Mouse (Mus musculus): ENCODE measurements around the gene Thrsp. TPM values are rescaled to one million over a fixed set of nuclear protein-coding genes. Genes with fewer than 3 reads are reported as not detected.

Thrsp gene
- polyA plus RNA-seq, 1 experiment: 93.2 TPM

- peak overlapping the region; percentile 58 for H3K27ac ChIP-seq (ENCODE audit: insufficient read depth, low read length)
- TF ChIP-seq POLR2A (IDR thresholded peaks at IDR 0.05; ENCODE audit: borderline replicate concordance, insufficient read depth, low read length) (no peak), CTCF (IDR thresholded peaks at IDR 0.05; ENCODE audit: borderline replicate concordance, insufficient read depth, low read depth, low read length) (no peak)
These were observed 31.3 kb downstream of the Thrsp start for GRCm38 (mm10) chr7:97386106-97386805.

GRCm38 (mm10) chr7:97383496-97384132, 33.9 kb downstream of the Thrsp start:
- DNase-seq: peak in 1 of 2 experiments; percentile 3
- Histone ChIP-seq H3K4me3 (replicated peaks; ENCODE audit: insufficient read depth, low read depth, low read length) (no peak overlapping the region), H3K27me3 (ENCODE audit: control insufficient read depth, insufficient read depth, low read length) (no peaks in the 10 kb centered on the region), H3K4me1 (ENCODE audit: control insufficient read depth, insufficient read depth, low read length) (peaks cover 21% of the 10 kb centered on the region), H3K27ac (ENCODE audit: insufficient read depth, low read length) (no peak overlapping the region)
- TF ChIP-seq CTCF (IDR thresholded peaks at IDR 0.05; ENCODE audit: borderline replicate concordance, insufficient read depth, low read depth, low read length) (no peak), POLR2A (IDR thresholded peaks at IDR 0.05; ENCODE audit: borderline replicate concordance, insufficient read depth, low read length) (no peak)
- 95% methylated on average over 10 of the region's 10 CpGs for WGBS

More at GRCm38 (mm10) chr7:97386106-97386805, 31.3 kb downstream of the Thrsp start:
- Histone ChIP-seq H3K27me3 (ENCODE audit: control insufficient read depth, insufficient read depth, low read length) (no peaks in the 10 kb centered on the region), H3K4me1 (ENCODE audit: control insufficient read depth, insufficient read depth, low read length) (peaks cover 24% of the 10 kb centered on the region), H3K4me3 (replicated peaks; ENCODE audit: insufficient read depth, low read depth, low read length) (no peak overlapping the region)
- peak in 1 of 2 experiments; percentile 14 for DNase-seq
- WGBS: 60% methylated on average over 7 of the region's 7 CpGs

- no peak for TF ChIP-seq CTCF (IDR thresholded peaks at IDR 0.05; ENCODE audit: borderline replicate concordance, insufficient read depth, low read depth, low read length)
- no peak for TF ChIP-seq POLR2A (IDR thresholded peaks at IDR 0.05; ENCODE audit: borderline replicate concordance, insufficient read depth, low read length)
- no peak overlapping the region for H3K27ac ChIP-seq (ENCODE audit: insufficient read depth, low read length)
- DNase-seq: no peak
- peaks cover 13% of the 10 kb centered on the region for H3K4me1 ChIP-seq (ENCODE audit: control insufficient read depth, insufficient read depth, low read length)
- WGBS: 96% methylated on average over 8 of the region's 8 CpGs
- no peaks in the 10 kb centered on the region for H3K27me3 ChIP-seq (ENCODE audit: control insufficient read depth, insufficient read depth, low read length)
- no peak overlapping the region for H3K4me3 ChIP-seq (replicated peaks; ENCODE audit: insufficient read depth, low read depth, low read length)
These were observed 34.9 kb downstream of the Thrsp start for GRCm38 (mm10) chr7:97382661-97383060.

- TF ChIP-seq POLR2A (IDR thresholded peaks at IDR 0.05; ENCODE audit: borderline replicate concordance, insufficient read depth, low read length): no peak
- no peak for TF ChIP-seq CTCF (IDR thresholded peaks at IDR 0.05; ENCODE audit: borderline replicate concordance, insufficient read depth, low read depth, low read length)
- H3K4me3 ChIP-seq (replicated peaks; ENCODE audit: insufficient read depth, low read depth, low read length): no peak overlapping the region
- H3K27me3 ChIP-seq (ENCODE audit: control insufficient read depth, insufficient read depth, low read length): no peaks in the 10 kb centered on the region
- DNase-seq: no peak
- H3K27ac ChIP-seq (ENCODE audit: insufficient read depth, low read length): no peak overlapping the region
- WGBS: 93% methylated on average over 5 of the region's 5 CpGs
- H3K4me1 ChIP-seq (ENCODE audit: control insufficient read depth, insufficient read depth, low read length): no peaks in the 10 kb centered on the region
These were observed 36.9 kb downstream of the Thrsp start for GRCm38 (mm10) chr7:97380500-97381123.

GRCm38 (mm10) chr7:97379304-97379703, 38.2 kb downstream of the Thrsp start:
- Histone ChIP-seq H3K4me3 (replicated peaks; ENCODE audit: insufficient read depth, low read depth, low read length) (no peak overlapping the region), H3K27me3 (ENCODE audit: control insufficient read depth, insufficient read depth, low read length) (no peaks in the 10 kb centered on the region), H3K27ac (ENCODE audit: insufficient read depth, low read length) (no peak overlapping the region), H3K4me1 (ENCODE audit: control insufficient read depth, insufficient read depth, low read length) (no peaks in the 10 kb centered on the region)
- 90% methylated on average over 5 of the region's 5 CpGs for WGBS
- DNase-seq: no peak
- TF ChIP-seq POLR2A (IDR thresholded peaks at IDR 0.05; ENCODE audit: borderline replicate concordance, insufficient read depth, low read length) (no peak), CTCF (IDR thresholded peaks at IDR 0.05; ENCODE audit: borderline replicate concordance, insufficient read depth, low read depth, low read length) (no peak)

GRCm38 (mm10) chr7:97375906-97376305, 41.6 kb downstream of the Thrsp start:
- TF ChIP-seq POLR2A (IDR thresholded peaks at IDR 0.05; ENCODE audit: borderline replicate concordance, insufficient read depth, low read length) (no peak), CTCF (IDR thresholded peaks at IDR 0.05; ENCODE audit: borderline replicate concordance, insufficient read depth, low read depth, low read length) (no peak)
- no peaks in the 10 kb centered on the region for H3K4me1 ChIP-seq (ENCODE audit: control insufficient read depth, insufficient read depth, low read length)
- WGBS: 41% methylated on average over 2 of the region's 2 CpGs

GRCm38 (mm10) chr7:97375101-97375500, 42.4 kb downstream of the Thrsp start:
- DNase-seq: no peak
- H3K4me3 ChIP-seq (replicated peaks; ENCODE audit: insufficient read depth, low read depth, low read length): no peak overlapping the region

More at GRCm38 (mm10) chr7:97375906-97376305, 41.6 kb downstream of the Thrsp start:
- H3K4me3 ChIP-seq (replicated peaks; ENCODE audit: insufficient read depth, low read depth, low read length): no peak overlapping the region
- H3K27me3 ChIP-seq (ENCODE audit: control insufficient read depth, insufficient read depth, low read length): no peaks in the 10 kb centered on the region
- DNase-seq: no peak
- H3K27ac ChIP-seq (ENCODE audit: insufficient read depth, low read length): no peak overlapping the region

More at GRCm38 (mm10) chr7:97375101-97375500, 42.4 kb downstream of the Thrsp start:
- Histone ChIP-seq H3K27ac (ENCODE audit: insufficient read depth, low read length) (no peak overlapping the region), H3K4me1 (ENCODE audit: control insufficient read depth, insufficient read depth, low read length) (no peaks in the 10 kb centered on the region), H3K27me3 (ENCODE audit: control insufficient read depth, insufficient read depth, low read length) (no peaks in the 10 kb centered on the region)
- TF ChIP-seq POLR2A (IDR thresholded peaks at IDR 0.05; ENCODE audit: borderline replicate concordance, insufficient read depth, low read length): no peak
- no peak for TF ChIP-seq CTCF (IDR thresholded peaks at IDR 0.05; ENCODE audit: borderline replicate concordance, insufficient read depth, low read depth, low read length)
- WGBS: 93% methylated on average over 9 of the region's 9 CpGs
